16 mouse cellular contexts compared by ENCODE assay signal in the genomic region with DNA sequence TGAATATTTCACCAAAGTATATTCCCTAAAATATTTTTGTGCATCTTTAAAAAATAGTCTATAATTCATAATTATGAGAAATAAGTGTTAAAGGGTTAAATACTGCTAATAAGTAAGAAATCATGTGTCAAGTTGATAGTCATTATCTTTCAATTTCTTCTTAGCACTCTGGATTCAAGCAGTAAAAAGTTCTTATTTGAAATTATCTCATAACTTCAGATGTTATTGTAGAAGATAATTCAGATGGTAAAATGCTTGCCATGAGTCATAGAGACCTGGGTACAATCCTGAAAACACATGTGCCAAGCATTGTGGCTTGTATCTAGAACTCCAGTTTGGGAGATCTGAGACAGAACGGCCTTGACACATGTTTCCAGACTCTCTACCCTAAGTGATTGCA.
"Had no signal": no experiment of that assay in that cellular context is flagged by ENCODE, and none has a peak within 500 bp of the region (broad histone marks: within the 10 kb centered on the region; RNA-seq: fewer than 3 reads in every experiment).

No protein-coding gene starts in this region.

- H3K9me3 ChIP-seq: neural tube, embryonic 13.5 days; neural tube, embryonic 15.5 days; stomach, embryonic 15.5 days had no signal

- DNase-seq: retina, postnatal 1 day; right cerebral cortex, adult 18-20 months; right cerebral cortex, postnatal 14 days; right cerebral cortex, postnatal 25 days; right cerebral cortex, postnatal 4 days; spleen, adult 18-20 months; thymus, adult 18-20 months; thymus, adult 2 months; thymus, postnatal 14 days; thymus, postnatal 25 days; thymus, postnatal 36 days; thymus, postnatal 4 days had no signal

- H3K9ac ChIP-seq: neural tube, embryonic 13.5 days; neural tube, embryonic 15.5 days; stomach, embryonic 15.5 days had no signal

- H3K27ac ChIP-seq: neural tube, embryonic 13.5 days; neural tube, embryonic 15.5 days; stomach, embryonic 15.5 days; stomach, postnatal 0 days had no signal

- H3K4me3 ChIP-seq: neural tube, embryonic 13.5 days; neural tube, embryonic 15.5 days; stomach, embryonic 15.5 days had no signal

- H3K4me1 ChIP-seq: neural tube, embryonic 13.5 days; neural tube, embryonic 15.5 days; stomach, embryonic 15.5 days had no signal

- H3K27me3 ChIP-seq: neural tube, embryonic 13.5 days; neural tube, embryonic 15.5 days; stomach, embryonic 15.5 days had no signal

- H3K36me3 ChIP-seq: neural tube, embryonic 13.5 days; neural tube, embryonic 15.5 days; stomach, embryonic 15.5 days had no signal
